Mouse (Mus musculus): Measurements from ENCODE around the gene Plekhg1. TPM values are rescaled to one million over a fixed set of nuclear protein-coding genes. Genes with fewer than 3 reads are reported as not detected.

Plekhg1 gene
- polyA plus RNA-seq, 1 experiment = 18.9 TPM

- H3K27me3 ChIP-seq (ENCODE audit: control insufficient read depth, insufficient read depth, low read length, poor library complexity, severe bottlenecking) = no peaks in the 10 kb centered on the region; the same call in 1 of the 2 replicates
- no peaks in the 10 kb centered on the region for H3K4me1 ChIP-seq (ENCODE audit: control insufficient read depth, insufficient read depth, low read length)
- TF ChIP-seq CTCF (IDR thresholded peaks at IDR 0.05; ENCODE audit: low read depth, low read length) (no peak), POLR2A (IDR thresholded peaks at IDR 0.05; ENCODE audit: insufficient read depth, low read length) (no peak), EP300 (IDR thresholded peaks at IDR 0.05; ENCODE audit: insufficient read depth, low read depth, low read length) (no peak)
- H3K27ac ChIP-seq (ENCODE audit: insufficient read depth, low read length) = no peak overlapping the region
- no peaks in the 10 kb centered on the region; the same call in 1 of the 2 replicates for H3K9me3 ChIP-seq (replicated peaks; ENCODE audit: control insufficient read depth, insufficient read depth, low read length, poor library complexity, severe bottlenecking)
- no peak overlapping the region for H3K4me3 ChIP-seq (ENCODE audit: low read depth, low read length)
- H3K9ac ChIP-seq (ENCODE audit: low read depth, poor library complexity, severe bottlenecking) = no peak overlapping the region
- H3K36me3 ChIP-seq (ENCODE audit: control insufficient read depth, insufficient read depth, low read length, poor library complexity, severe bottlenecking) = no peaks in the 10 kb centered on the region
These were observed 21.9 kb upstream of the Plekhg1 start for GRCm38 (mm10) chr10:3718021-3718865.

GRCm38 (mm10) chr10:3720296-3720695, 19.9 kb upstream of the Plekhg1 start:
- no peaks in the 10 kb centered on the region for H3K4me1 ChIP-seq (ENCODE audit: control insufficient read depth, insufficient read depth, low read length)
- H3K9ac ChIP-seq (ENCODE audit: low read depth, poor library complexity, severe bottlenecking) = no peak overlapping the region
- no peaks in the 10 kb centered on the region for H3K9me3 ChIP-seq (replicated peaks; ENCODE audit: control insufficient read depth, insufficient read depth, low read length, poor library complexity, severe bottlenecking)
- TF ChIP-seq POLR2A (IDR thresholded peaks at IDR 0.05; ENCODE audit: insufficient read depth, low read length) (no peak), CTCF (IDR thresholded peaks at IDR 0.05; ENCODE audit: low read depth, low read length) (no peak), EP300 (IDR thresholded peaks at IDR 0.05; ENCODE audit: insufficient read depth, low read depth, low read length) (no peak)
- no peaks in the 10 kb centered on the region; the same call in 1 of the 2 replicates for H3K27me3 ChIP-seq (ENCODE audit: control insufficient read depth, insufficient read depth, low read length, poor library complexity, severe bottlenecking)
- H3K27ac ChIP-seq (ENCODE audit: insufficient read depth, low read length) = no peak overlapping the region
- no peak overlapping the region for H3K4me3 ChIP-seq (ENCODE audit: low read depth, low read length)
- H3K36me3 ChIP-seq (ENCODE audit: control insufficient read depth, insufficient read depth, low read length, poor library complexity, severe bottlenecking) = no peaks in the 10 kb centered on the region

GRCm38 (mm10) chr10:3722339-3722738, 17.8 kb upstream of the Plekhg1 start:
- no peaks in the 10 kb centered on the region for H3K9me3 ChIP-seq (replicated peaks; ENCODE audit: control insufficient read depth, insufficient read depth, low read length, poor library complexity, severe bottlenecking)
- H3K27ac ChIP-seq (ENCODE audit: insufficient read depth, low read length) = no peak overlapping the region

GRCm38 (mm10) chr10:3724665-3725064, 15.5 kb upstream of the Plekhg1 start:
- no peak overlapping the region for H3K4me3 ChIP-seq (ENCODE audit: low read depth, low read length)

More at GRCm38 (mm10) chr10:3722339-3722738, 17.8 kb upstream of the Plekhg1 start:
- H3K36me3 ChIP-seq (ENCODE audit: control insufficient read depth, insufficient read depth, low read length, poor library complexity, severe bottlenecking) = no peaks in the 10 kb centered on the region
- H3K9ac ChIP-seq (ENCODE audit: low read depth, poor library complexity, severe bottlenecking) = no peak overlapping the region
- H3K27me3 ChIP-seq (ENCODE audit: control insufficient read depth, insufficient read depth, low read length, poor library complexity, severe bottlenecking) = no peaks in the 10 kb centered on the region; the same call in 1 of the 2 replicates
- no peaks in the 10 kb centered on the region for H3K4me1 ChIP-seq (ENCODE audit: control insufficient read depth, insufficient read depth, low read length)
- TF ChIP-seq EP300 (IDR thresholded peaks at IDR 0.05; ENCODE audit: insufficient read depth, low read depth, low read length) (no peak), POLR2A (IDR thresholded peaks at IDR 0.05; ENCODE audit: insufficient read depth, low read length) (no peak), CTCF (IDR thresholded peaks at IDR 0.05; ENCODE audit: low read depth, low read length) (no peak)
- no peak overlapping the region for H3K4me3 ChIP-seq (ENCODE audit: low read depth, low read length)

GRCm38 (mm10) chr10:3729666-3730065, 10.5 kb upstream of the Plekhg1 start:
- H3K27ac ChIP-seq (ENCODE audit: insufficient read depth, low read length) = peak overlapping the region; percentile 41; the same call in 1 of the 2 replicates
- no peaks in the 10 kb centered on the region for H3K9me3 ChIP-seq (replicated peaks; ENCODE audit: control insufficient read depth, insufficient read depth, low read length, poor library complexity, severe bottlenecking)

More at GRCm38 (mm10) chr10:3724665-3725064, 15.5 kb upstream of the Plekhg1 start:
- Histone ChIP-seq H3K27me3 (ENCODE audit: control insufficient read depth, insufficient read depth, low read length, poor library complexity, severe bottlenecking) (no peaks in the 10 kb centered on the region; the same call in 1 of the 2 replicates), H3K4me1 (ENCODE audit: control insufficient read depth, insufficient read depth, low read length) (peaks cover 2% of the 10 kb centered on the region), H3K36me3 (ENCODE audit: control insufficient read depth, insufficient read depth, low read length, poor library complexity, severe bottlenecking) (no peaks in the 10 kb centered on the region), H3K9me3 (replicated peaks; ENCODE audit: control insufficient read depth, insufficient read depth, low read length, poor library complexity, severe bottlenecking) (no peaks in the 10 kb centered on the region), H3K9ac (ENCODE audit: low read depth, poor library complexity, severe bottlenecking) (no peak overlapping the region), H3K27ac (ENCODE audit: insufficient read depth, low read length) (no peak overlapping the region)
- TF ChIP-seq CTCF (IDR thresholded peaks at IDR 0.05; ENCODE audit: low read depth, low read length) = no peak
- no peak for TF ChIP-seq EP300 (IDR thresholded peaks at IDR 0.05; ENCODE audit: insufficient read depth, low read depth, low read length)
- no peak for TF ChIP-seq POLR2A (IDR thresholded peaks at IDR 0.05; ENCODE audit: insufficient read depth, low read length)

GRCm38 (mm10) chr10:3730314-3730713, 9.8 kb upstream of the Plekhg1 start:
- H3K9me3 ChIP-seq (replicated peaks; ENCODE audit: control insufficient read depth, insufficient read depth, low read length, poor library complexity, severe bottlenecking) = no peaks in the 10 kb centered on the region

More at GRCm38 (mm10) chr10:3729666-3730065, 10.5 kb upstream of the Plekhg1 start:
- H3K4me3 ChIP-seq (ENCODE audit: low read depth, low read length) = no peak overlapping the region
- TF ChIP-seq CTCF (IDR thresholded peaks at IDR 0.05; ENCODE audit: low read depth, low read length) = no peak
- 0 out of 2 replicates have a peak, but pooled peaks have one; percentile 53 for TF ChIP-seq EP300 (IDR thresholded peaks at IDR 0.05; ENCODE audit: insufficient read depth, low read depth, low read length)
- H3K27me3 ChIP-seq (ENCODE audit: control insufficient read depth, insufficient read depth, low read length, poor library complexity, severe bottlenecking) = no peaks in the 10 kb centered on the region
- peaks cover 6% of the 10 kb centered on the region for H3K4me1 ChIP-seq (ENCODE audit: control insufficient read depth, insufficient read depth, low read length)
- H3K36me3 ChIP-seq (ENCODE audit: control insufficient read depth, insufficient read depth, low read length, poor library complexity, severe bottlenecking) = no peaks in the 10 kb centered on the region
- no peak overlapping the region for H3K9ac ChIP-seq (ENCODE audit: low read depth, poor library complexity, severe bottlenecking)

More at GRCm38 (mm10) chr10:3730314-3730713, 9.8 kb upstream of the Plekhg1 start:
- TF ChIP-seq EP300 (IDR thresholded peaks at IDR 0.05; ENCODE audit: insufficient read depth, low read depth, low read length) (no peak), CTCF (IDR thresholded peaks at IDR 0.05; ENCODE audit: low read depth, low read length) (no peak), POLR2A (IDR thresholded peaks at IDR 0.05; ENCODE audit: insufficient read depth, low read length) (no peak)
- peak overlapping the region; percentile 51 for H3K27ac ChIP-seq (ENCODE audit: insufficient read depth, low read length)
- H3K36me3 ChIP-seq (ENCODE audit: control insufficient read depth, insufficient read depth, low read length, poor library complexity, severe bottlenecking) = no peaks in the 10 kb centered on the region
- H3K4me3 ChIP-seq (ENCODE audit: low read depth, low read length) = no peak overlapping the region
- H3K9ac ChIP-seq (ENCODE audit: low read depth, poor library complexity, severe bottlenecking) = no peak overlapping the region
- no peaks in the 10 kb centered on the region for H3K27me3 ChIP-seq (ENCODE audit: control insufficient read depth, insufficient read depth, low read length, poor library complexity, severe bottlenecking)
- H3K4me1 ChIP-seq (ENCODE audit: control insufficient read depth, insufficient read depth, low read length) = peaks cover 6% of the 10 kb centered on the region

Data from ES-Bruce4 (cell line).